Mouse (Mus musculus) kidney, adult 2 months (tissue): ENCODE results near the gene Rhebl1. TPM values are rescaled to one million over a fixed set of nuclear protein-coding genes. Genes with fewer than 3 reads are reported as not detected.

Source experiments
- DNase-seq: peaks from one replicate; pipeline ENCODE4 v3.0.0; 2021
- H3K27ac ChIP-seq: fragments of 200-500 bp; 2 replicates; pipeline ENCODE4 v1.5.1; 2012; ENCODE audit warnings: low read depth, low read length, control low read depth, inconsistent platforms; ENCODE audit not compliant: insufficient read depth
- H3K27me3 ChIP-seq: fragments of 200-500 bp; replicated peaks from 2 replicates; pipeline ENCODE4 v1.6.1; 2012; ENCODE audit warnings: mild to moderate bottlenecking, moderate library complexity, low read length, inconsistent platforms; ENCODE audit not compliant: control insufficient read depth, insufficient read depth
- H3K36me3 ChIP-seq: fragments of 200-500 bp; 2 replicates; pipeline ENCODE4 v1.6.1; 2012; ENCODE audit warnings: mild to moderate bottlenecking, moderate library complexity, low read length, inconsistent platforms; ENCODE audit not compliant: control insufficient read depth, insufficient read depth
- H3K4me1 ChIP-seq: fragments of 200-500 bp; 2 replicates; pipeline ENCODE4 v1.6.1; 2011; ENCODE audit warnings: low read length; ENCODE audit not compliant: control insufficient read depth, insufficient read depth
- H3K4me3 ChIP-seq: fragments of 200-500 bp; 2 replicates; pipeline ENCODE4 v1.5.1; 2011; ENCODE audit warnings: mild to moderate bottlenecking, low read depth, low read length, control low read depth; ENCODE audit not compliant: insufficient read depth
- CTCF ChIP-seq: fragments of 200-500 bp; conservative IDR thresholded peaks from 2 replicates; pipeline ENCODE4 v1.5.1; 2011; ENCODE audit warnings: low read depth, mild to moderate bottlenecking, control low read depth, low read length, moderate library complexity, mixed read lengths; ENCODE audit not compliant: insufficient read depth, insufficient read length
- POLR2A ChIP-seq: fragments of 200-500 bp; IDR thresholded peaks from one replicate; pipeline ENCODE4 v1.6.1; 2011; ENCODE audit warnings: low read depth, low read length, control low read depth
- WGBS: fragments of 180-500 bp; shearing (Covaris S2); methylation state at CpG from one replicate; pipeline ENCODE4 v1.1.7; 2018; 5-methylcytosine and 5-hydroxymethylcytosine counted together
- polyA plus RNA-seq: library from polyadenylated mRNA; depleted of rRNA; stranded (reverse); fragments of >200 nt; gene quantifications from 2 replicates; pipeline ENCODE4 v1.2.3, GENCODE M21; 2012; rRNA removed

Gene Rhebl1
- polyA plus RNA-seq, 1 experiment = 7.1 TPM

- 0 out of 2 replicates have a peak overlapping the region, but pooled peaks have one; percentile 47 for H3K27ac ChIP-seq
- no peak for TF ChIP-seq CTCF
- no peaks in the 10 kb centered on the region for H3K27me3 ChIP-seq
- no peak for DNase-seq
- WGBS = 56% methylated on average over 12 of the region's 12 CpGs
- peaks cover 6% of the 10 kb centered on the region; the same call in 1 of the 2 replicates for H3K4me1 ChIP-seq
- no peak overlapping the region for H3K4me3 ChIP-seq
- H3K36me3 ChIP-seq = peaks cover 7% of the 10 kb centered on the region
Measured at GRCm38 (mm10) chr15:98832161-98833058, 61.9 kb downstream of the Rhebl1 start.

- Histone ChIP-seq H3K4me1 (peaks cover 6% of the 10 kb centered on the region; the same call in 1 of the 2 replicates), H3K36me3 (peaks cover 3% of the 10 kb centered on the region), H3K27me3 (no peaks in the 10 kb centered on the region), H3K4me3 (peak overlapping the region; percentile 51), H3K27ac (peak overlapping the region; percentile 95)
- no peak for TF ChIP-seq POLR2A
- no peak for TF ChIP-seq CTCF
- no peak for DNase-seq
- 4% methylated on average over 9 of the region's 9 CpGs for WGBS
Measured at GRCm38 (mm10) chr15:98831684-98832035, 62.7 kb downstream of the Rhebl1 start.

- Histone ChIP-seq H3K4me1 (peaks cover 6% of the 10 kb centered on the region; the same call in 1 of the 2 replicates), H3K27me3 (no peaks in the 10 kb centered on the region), H3K27ac (peak within 1 kb of the TSS; percentile 95), H3K4me3 (peak within 1 kb of the TSS; percentile 100), H3K36me3 (peaks cover 2% of the 10 kb centered on the region; the same call in 1 of the 2 replicates)
- TF ChIP-seq CTCF = peak; percentile 30; the same call in 1 of the 2 replicates
- TF ChIP-seq POLR2A = peak; percentile 45
- WGBS = under 1% methylated on average over 65 of the region's 66 CpGs
- peak; percentile 97 for DNase-seq
Measured at GRCm38 (mm10) chr15:98830736-98831683, 63.3 kb downstream of the Rhebl1 start, which contains the start of gene Prkag1. TSS of gene Prkag1 (minus strand) at chr15:98831521.

Other genes starting within 250 kb of the Rhebl1 start
- gene Ddx23, start 231.6 kb downstream of the Rhebl1 start, polyA plus RNA-seq = 23.8 and 24.4 TPM in 2 replicates
- gene Rnd1, start 217.1 kb downstream of the Rhebl1 start, polyA plus RNA-seq = 2.2 and 2.8 TPM in 2 replicates
- 0.42 and 0.60 TPM in 2 replicates for gene Ccdc65, start 186.3 kb downstream of the Rhebl1 start, polyA plus RNA-seq
- gene Fkbp11, start 166.3 kb downstream of the Rhebl1 start, polyA plus RNA-seq = 9.3 and 10.1 TPM in 2 replicates
- 114 and 143 TPM in 2 replicates for gene Arf3, start 131.3 kb downstream of the Rhebl1 start, polyA plus RNA-seq
- 0.22 and 0.25 TPM in 2 replicates for gene Wnt10b, start 116.4 kb downstream of the Rhebl1 start, polyA plus RNA-seq
- 0.04 TPM in 1 of 2 replicates, not detected in the other for gene Wnt1, start 104.7 kb downstream of the Rhebl1 start, polyA plus RNA-seq
- gene Ddn, start 85.0 kb downstream of the Rhebl1 start, polyA plus RNA-seq = 12.1 and 12.3 TPM in 2 replicates
- gene Prkag1, start 63.0 kb downstream of the Rhebl1 start, polyA plus RNA-seq = 68.9 and 72.7 TPM in 2 replicates
- gene Kmt2d, start 23.3 kb downstream of the Rhebl1 start, polyA plus RNA-seq = 18.8 and 20.8 TPM in 2 replicates
- gene Dhh, start 4.0 kb upstream of the Rhebl1 start, polyA plus RNA-seq = 1.2 and 1.5 TPM in 2 replicates
- 36.1 and 50.2 TPM in 2 replicates for gene Lmbr1l, start 23.7 kb upstream of the Rhebl1 start, polyA plus RNA-seq
- gene Tuba1b, start 40.0 kb upstream of the Rhebl1 start, polyA plus RNA-seq = 488 and 540 TPM in 2 replicates
- gene Gm49450, start 59.0 kb upstream of the Rhebl1 start, polyA plus RNA-seq = 12.0 TPM in 1 of 2 replicates, not detected in the other
- gene Tuba1a, start 59.2 kb upstream of the Rhebl1 start, polyA plus RNA-seq = 121 and 131 TPM in 2 replicates
- 128 and 146 TPM in 2 replicates for gene Tuba1c, start 135.4 kb upstream of the Rhebl1 start, polyA plus RNA-seq
- gene Prph, start 160.6 kb upstream of the Rhebl1 start, polyA plus RNA-seq = 1.7 and 3.2 TPM in 2 replicates
- 0.29 and 0.33 TPM in 2 replicates for gene Troap, start 180.0 kb upstream of the Rhebl1 start, polyA plus RNA-seq
- 0.44 and 0.61 TPM in 2 replicates for gene C1ql4, start 193.3 kb upstream of the Rhebl1 start, polyA plus RNA-seq
- gene Dnajc22, start 198.6 kb upstream of the Rhebl1 start, polyA plus RNA-seq = 49.9 and 53.4 TPM in 2 replicates
- 8.6 and 10.0 TPM in 2 replicates for gene Spats2, start 231.4 kb upstream of the Rhebl1 start, polyA plus RNA-seq